ENCODE assay signal across 26 mouse cellular contexts in genomic region chr7:35991141-35991540, GRCm38 (mm10).
A peak's percentile ranks its signal among the peaks of the same experiment; 100 is the strongest.
DNase-seq lines count a peak whose midpoint lies in the region; ATAC-seq and TF ChIP-seq lines count a peak whose summit lies in the region.
"Had no signal": no experiment of that assay in that cellular context is flagged by ENCODE, and none has a peak within 500 bp of the region (broad histone marks: within the 10 kb centered on the region; RNA-seq: fewer than 3 reads in every experiment).

No protein-coding gene starts in this region.

- H3K4me3 ChIP-seq in embryonic facial prominence, embryonic 14.5 days (ENCODE audit: low read depth, low read length): no peak overlapping the region
- H3K4me3 ChIP-seq in embryonic facial prominence, embryonic 10.5 days: no peak overlapping the region
- H3K4me3 ChIP-seq in lung, adult 2 months (replicated peaks; ENCODE audit: extremely low read depth, low read depth, low read length): no peak overlapping the region
- H3K4me3 ChIP-seq: embryonic facial prominence, embryonic 13.5 days; hindbrain, embryonic 15.5 days; kidney, embryonic 15.5 days; midbrain, embryonic 13.5 days; neural tube, embryonic 15.5 days had no signal

- H3K27me3 ChIP-seq in embryonic facial prominence, embryonic 14.5 days (replicated peaks; ENCODE audit: control insufficient read depth, insufficient read depth, low read length): no peaks in the 10 kb centered on the region
- H3K27me3 ChIP-seq in embryonic facial prominence, embryonic 10.5 days (replicated peaks; ENCODE audit: low read depth, poor library complexity, severe bottlenecking): no peaks in the 10 kb centered on the region
- H3K27me3 ChIP-seq: hindbrain, embryonic 15.5 days; kidney, embryonic 15.5 days; midbrain, embryonic 13.5 days; neural tube, embryonic 15.5 days had no signal

- no peak for TF ChIP-seq CTCF in lung, adult 2 months (IDR thresholded peaks at IDR 0.05; ENCODE audit: insufficient read depth, low read length)

- ATAC-seq in embryonic facial prominence, embryonic 14.5 days (ENCODE audit: low read depth): no peak
- ATAC-seq: forebrain, postnatal 0 days; intestine, postnatal 0 days; midbrain, embryonic 13.5 days had no signal

- H3K27ac ChIP-seq in embryonic facial prominence, embryonic 14.5 days (replicated peaks; ENCODE audit: low read depth, low read length): no peak overlapping the region
- no peak overlapping the region for H3K27ac ChIP-seq in embryonic facial prominence, embryonic 10.5 days (replicated peaks)
- H3K27ac ChIP-seq: embryonic facial prominence, embryonic 13.5 days; hindbrain, embryonic 15.5 days; kidney, embryonic 15.5 days; midbrain, embryonic 13.5 days; neural tube, embryonic 15.5 days; stomach, postnatal 0 days had no signal

- no peak overlapping the region for H3K9ac ChIP-seq in embryonic facial prominence, embryonic 14.5 days (ENCODE audit: low read depth, low read length)
- H3K9ac ChIP-seq: embryonic facial prominence, embryonic 13.5 days; forebrain, postnatal 0 days; hindbrain, embryonic 15.5 days; kidney, embryonic 15.5 days; midbrain, embryonic 13.5 days; neural tube, embryonic 15.5 days had no signal

- DNase-seq in embryonic facial prominence, embryonic 14.5 days (ENCODE audit: low spot score): peak; percentile 7
- no peak for DNase-seq in embryonic facial prominence, embryonic 10.5 days (ENCODE audit: low spot score)
- peak; percentile 27 for DNase-seq in testis, postnatal 10 days (ENCODE audit: low spot score)
- DNase-seq in testis, postnatal 14 days (ENCODE audit: low spot score): no peak
- DNase-seq in ZHBTc4 (ENCODE audit: low read depth, low spot score): peak; percentile 4
- peak; percentile 58 to 80 for DNase-seq in natural killer cell, adult 2 months (ENCODE audit: low spot score in 2 of 2)
- no peak for DNase-seq in cerebellum, adult 8-10 months
- no peak for DNase-seq in lung, adult 2 months
- DNase-seq: adrenal gland, adult 8-10 months; cerebellum, adult 9-11 months; forebrain, postnatal 0 days; heart, postnatal 14 days; kidney, postnatal 4 days; layer of hippocampus, adult 9-11 months; lung, adult 18-20 months; lung, postnatal 4 days; right cerebral cortex, postnatal 14 days had no signal

- WGBS in embryonic facial prominence, embryonic 14.5 days: 73% methylated on average over 5 of the region's 5 CpGs
- 92% methylated on average over 5 of the region's 5 CpGs for WGBS in embryonic facial prominence, embryonic 10.5 days
- WGBS in lung, adult 2 months: 65% methylated on average over 5 of the region's 5 CpGs

- no peak overlapping the region for H3K4me2 ChIP-seq in embryonic facial prominence, embryonic 14.5 days (ENCODE audit: low read depth, low read length)
- H3K4me2 ChIP-seq: embryonic facial prominence, embryonic 13.5 days; heart, embryonic 11.5 days; hindbrain, embryonic 15.5 days; kidney, embryonic 15.5 days; liver, embryonic 11.5 days; midbrain, embryonic 13.5 days; neural tube, embryonic 15.5 days had no signal

- H3K4me1 ChIP-seq in embryonic facial prominence, embryonic 14.5 days (ENCODE audit: control insufficient read depth, insufficient read depth, low read length): peaks cover 8% of the 10 kb centered on the region; the same call in 1 of the 2 replicates
- H3K4me1 ChIP-seq in embryonic facial prominence, embryonic 10.5 days: peaks cover 22% of the 10 kb centered on the region
- H3K4me1 ChIP-seq in lung, adult 2 months (ENCODE audit: control insufficient read depth, insufficient read depth, low read length): 0 out of 2 replicates have a peak, but pooled peaks cover 2% of the 10 kb centered on the region
- H3K4me1 ChIP-seq: hindbrain, embryonic 15.5 days; midbrain, embryonic 13.5 days had no signal

- no peaks in the 10 kb centered on the region for H3K9me3 ChIP-seq in embryonic facial prominence, embryonic 14.5 days (ENCODE audit: control insufficient read depth, low read length)
- no peaks in the 10 kb centered on the region for H3K9me3 ChIP-seq in embryonic facial prominence, embryonic 10.5 days
- H3K9me3 ChIP-seq: embryonic facial prominence, embryonic 13.5 days; hindbrain, embryonic 15.5 days; kidney, embryonic 15.5 days; neural tube, embryonic 15.5 days had no signal

- H3K36me3 ChIP-seq in embryonic facial prominence, embryonic 14.5 days (ENCODE audit: control insufficient read depth, insufficient read depth, low read length): no peaks in the 10 kb centered on the region
- H3K36me3 ChIP-seq in embryonic facial prominence, embryonic 10.5 days (replicated peaks): no peaks in the 10 kb centered on the region
- H3K36me3 ChIP-seq: embryonic facial prominence, embryonic 13.5 days; hindbrain, embryonic 15.5 days; kidney, embryonic 15.5 days; midbrain, embryonic 13.5 days; neural tube, embryonic 15.5 days had no signal

- no peak for TF ChIP-seq POLR2A in lung, adult 2 months (IDR thresholded peaks at IDR 0.05; ENCODE audit: borderline replicate concordance, extremely low read depth, low read depth, low read length)

Comparison
In these comparisons a context has a peak if more than half of its experiments do, and no peak if none do; other contexts are left out.
1. DNase-seq: peak in embryonic facial prominence, embryonic 14.5 days (single experiment), testis, postnatal 10 days (single experiment), ZHBTc4 (single experiment) and natural killer cell, adult 2 months (2 of 2); none in embryonic facial prominence, embryonic 10.5 days (single experiment), testis, postnatal 14 days (single experiment), cerebellum, adult 8-10 months (single experiment) and lung, adult 2 months (single experiment).